Mouse (Mus musculus) forebrain, embryonic 11.5 days (tissue): ENCODE measurements at regions not wholly inside any gene's neighbourhood (a gene's known extent, or its start where the extent isn't known, plus 50 kb on each side); places are given as distances from the start of the nearest gene placed in this dataset.
A peak's percentile ranks its signal among the peaks of the same experiment; 100 is the strongest.
"Not testable (repeated sequence)": the region's sequence is repeated elsewhere in the genome, so short reads cannot be mapped to it uniquely, and the experiment has no call there.

ENCODE experiments used
- ATAC-seq: fragments of 200-750 bp; cut with Nextera tagmentation; replicated peaks from 2 replicates; pipeline ENCODE4 v1.8.0; 2017; ENCODE audit warnings: moderate TSS enrichment; ENCODE audit not compliant: low FRiP score
- DNase-seq: peaks from one replicate; pipeline ENCODE4 v3.0.0-alpha.2; 2017; ENCODE audit warnings: low spot score
- H3K27ac ChIP-seq: fragments of 300-500 bp; sonication (generic); 2 replicates; pipeline ENCODE4 v1.5.1; 2014; ENCODE audit warnings: low read depth, low read length
- H3K27me3 ChIP-seq: fragments of 300-500 bp; sonication (generic); 2 replicates; pipeline ENCODE4 v1.6.1; 2014; ENCODE audit warnings: mild to moderate bottlenecking, low read length, mixed read lengths; ENCODE audit not compliant: control insufficient read depth, insufficient read depth
- H3K36me3 ChIP-seq: fragments of 300-500 bp; sonication (generic); 2 replicates; pipeline ENCODE4 v1.6.1; 2014; ENCODE audit warnings: mild to moderate bottlenecking, low read length, moderate library complexity, mixed read lengths; ENCODE audit not compliant: control insufficient read depth, insufficient read depth
- H3K4me1 ChIP-seq: fragments of 300-500 bp; sonication (generic); replicated peaks from 2 replicates; pipeline ENCODE4 v1.6.1; 2014; ENCODE audit warnings: low read length, mixed read lengths; ENCODE audit not compliant: control insufficient read depth, insufficient read depth
- H3K4me2 ChIP-seq: fragments of 300-500 bp; sonication (generic); 2 replicates; pipeline ENCODE4 v1.6.1; 2014; ENCODE audit warnings: low read depth, mild to moderate bottlenecking, low read length, moderate library complexity, mixed read lengths; ENCODE audit not compliant: severe bottlenecking
- H3K4me3 ChIP-seq: fragments of 300-500 bp; sonication (generic); 2 replicates; pipeline ENCODE4 v1.5.1; 2014; ENCODE audit warnings: low read depth, low read length
- H3K9ac ChIP-seq: fragments of 300-500 bp; sonication (generic); 2 replicates; pipeline ENCODE4 v1.6.1; 2014; ENCODE audit warnings: low read length
- H3K9me3 ChIP-seq: fragments of 300-500 bp; sonication (generic); 2 replicates; pipeline ENCODE4 v1.6.1; 2016; ENCODE audit warnings: low read length, mixed read lengths; ENCODE audit not compliant: control insufficient read depth
- WGBS: fragments of 180-500 bp; shearing (Covaris S2); extraction: QIAGEN DNeasy Blood & Tissue Kit; methylation state at CpG from one replicate; pipeline ENCODE4 v1.1.7; 2014; 5-methylcytosine and 5-hydroxymethylcytosine counted together

DNA sequence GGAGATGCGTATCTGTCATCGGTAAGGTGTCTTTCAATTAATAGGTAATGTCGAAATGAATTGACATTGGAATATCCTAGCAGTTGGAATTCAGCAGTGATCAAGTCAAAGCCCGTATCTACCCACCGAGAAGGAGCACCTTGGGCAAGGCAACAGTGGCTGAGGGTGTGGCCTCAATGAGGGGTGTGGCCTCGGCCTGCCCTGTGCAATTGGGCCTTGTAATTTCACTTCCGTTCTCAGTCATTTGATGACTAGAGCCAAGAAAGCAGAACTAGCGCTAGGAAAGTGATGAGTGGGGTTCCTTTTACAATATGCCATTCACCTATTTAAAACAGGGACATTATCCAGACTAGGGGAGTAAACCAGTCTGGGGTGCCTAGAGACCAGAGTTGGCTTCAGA is 77.6 kb downstream of the Elovl4 start:
- Histone ChIP-seq H3K9me3 (no peaks in the 10 kb centered on the region), H3K9ac (no peak overlapping the region), H3K27me3 (no peaks in the 10 kb centered on the region), H3K4me3 (no peak overlapping the region), H3K4me1 (no peaks in the 10 kb centered on the region), H3K4me2 (no peak overlapping the region), H3K36me3 (no peaks in the 10 kb centered on the region), H3K27ac (no peak overlapping the region)
- no peak for ATAC-seq
- WGBS: 89% methylated on average over 8 of the region's 8 CpGs
- no peak for DNase-seq

DNA sequence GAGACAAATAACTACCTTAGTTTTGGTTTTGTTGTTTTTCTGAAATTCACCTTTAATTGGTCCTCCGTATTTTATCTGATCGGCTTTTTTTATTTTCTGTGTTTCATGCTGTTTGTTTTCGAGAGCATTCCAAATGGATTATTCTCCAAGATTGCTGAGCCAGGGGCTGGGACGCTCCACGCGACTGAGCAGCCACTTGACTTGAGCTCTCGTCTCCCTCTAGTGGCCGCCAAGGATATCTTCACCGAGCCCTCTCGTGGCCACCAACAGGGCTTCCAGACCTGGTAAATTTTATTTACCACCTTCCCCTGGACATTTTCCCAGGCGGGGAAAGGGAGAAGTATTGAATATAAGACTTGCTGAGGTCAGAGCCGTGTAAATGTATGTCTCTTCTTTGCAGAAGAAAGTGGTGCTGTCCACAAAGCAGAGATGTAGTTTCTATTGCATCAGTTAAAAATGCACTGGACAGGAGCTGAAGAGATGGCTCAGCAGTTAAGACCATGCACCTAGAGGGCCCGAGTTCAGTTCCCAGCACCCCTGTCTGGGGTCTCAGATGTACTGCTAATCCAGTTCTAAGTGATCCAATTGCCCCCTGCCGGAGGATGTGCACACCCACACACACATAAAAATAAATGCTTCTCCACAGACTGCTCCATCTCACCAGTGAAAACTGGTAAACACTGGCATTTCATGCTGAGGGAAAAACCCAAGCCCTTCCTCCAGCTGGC is 78.5 kb downstream of the Elovl4 start:
- Histone ChIP-seq H3K36me3 (no peaks in the 10 kb centered on the region), H3K27me3 (no peaks in the 10 kb centered on the region), H3K4me3 (peak overlapping the region; percentile 3; the same call in 1 of the 2 replicates), H3K4me1 (no peaks in the 10 kb centered on the region), H3K27ac (no peak overlapping the region), H3K4me2 (peak overlapping the region; percentile 43), H3K9me3 (no peaks in the 10 kb centered on the region), H3K9ac (no peak overlapping the region)
- ATAC-seq (peak; percentile 92), DNase-seq (peak; percentile 86)
- WGBS: 12% methylated on average over 14 of the region's 14 CpGs

GRCm38 (mm10) chr9:83726979-83727378 is 79.1 kb downstream of the Elovl4 start:
- ATAC-seq: no peak
- H3K4me2 ChIP-seq: peak overlapping the region; percentile 43
- no peak overlapping the region for H3K27ac ChIP-seq
- no peaks in the 10 kb centered on the region for H3K27me3 ChIP-seq
- no peak overlapping the region for H3K9ac ChIP-seq
- DNase-seq: no peak
- WGBS: 48% methylated on average over 16 of the region's 16 CpGs
- H3K4me3 ChIP-seq: peak overlapping the region; percentile 3; the same call in 1 of the 2 replicates
- no peaks in the 10 kb centered on the region for H3K9me3 ChIP-seq
- H3K4me1 ChIP-seq: no peaks in the 10 kb centered on the region
- H3K36me3 ChIP-seq: no peaks in the 10 kb centered on the region

DNA sequence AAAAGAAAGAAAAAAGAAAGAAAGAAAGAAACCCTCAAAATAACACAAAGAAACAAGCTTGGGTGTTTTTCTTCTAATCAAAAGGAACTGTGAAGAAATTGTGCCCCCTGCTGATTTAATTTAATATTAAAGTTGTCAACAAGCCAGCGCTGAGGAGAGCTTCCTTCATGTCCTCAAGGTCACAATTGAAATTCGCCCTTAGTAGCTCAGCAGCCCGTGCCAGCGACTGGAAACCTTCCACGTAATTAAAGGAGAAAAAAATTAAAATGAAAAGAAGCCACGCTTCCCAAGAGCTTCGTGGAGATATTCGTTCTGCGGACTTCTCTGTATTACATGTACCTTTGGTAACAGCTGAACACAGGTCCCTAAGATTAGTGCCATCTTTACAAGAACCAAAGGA is 80.0 kb downstream of the Elovl4 start:
- H3K9me3 ChIP-seq: no peaks in the 10 kb centered on the region
- H3K4me1 ChIP-seq: no peaks in the 10 kb centered on the region
- ATAC-seq (no peak), DNase-seq (no peak)
- no peak overlapping the region for H3K4me3 ChIP-seq
- no peaks in the 10 kb centered on the region for H3K27me3 ChIP-seq
- WGBS: 50% methylated on average over 9 of the region's 9 CpGs
- no peak overlapping the region for H3K4me2 ChIP-seq
- H3K9ac ChIP-seq: no peak overlapping the region
- H3K36me3 ChIP-seq: no peaks in the 10 kb centered on the region
- H3K27ac ChIP-seq: no peak overlapping the region

GRCm38 (mm10) chr9:83725545-83725944 is 80.5 kb downstream of the Elovl4 start:
- H3K9ac ChIP-seq: no peak overlapping the region
- H3K4me2 ChIP-seq: no peak overlapping the region
- ATAC-seq (no peak), DNase-seq (no peak)
- H3K9me3 ChIP-seq: no peaks in the 10 kb centered on the region
- no peaks in the 10 kb centered on the region for H3K4me1 ChIP-seq
- no peak overlapping the region for H3K4me3 ChIP-seq
- WGBS: 85% methylated on average over 8 of the region's 8 CpGs
- H3K27ac ChIP-seq: no peak overlapping the region
- no peaks in the 10 kb centered on the region for H3K27me3 ChIP-seq
- H3K36me3 ChIP-seq: no peaks in the 10 kb centered on the region

- H3K4me2 ChIP-seq: no peak overlapping the region
- no peak overlapping the region for H3K9ac ChIP-seq
- no peak for ATAC-seq
- WGBS: 72% methylated on average over 2 of the region's 2 CpGs
- no peaks in the 10 kb centered on the region for H3K4me1 ChIP-seq
- H3K27ac ChIP-seq: no peak overlapping the region
- H3K9me3 ChIP-seq: no peaks in the 10 kb centered on the region
- no peaks in the 10 kb centered on the region for H3K27me3 ChIP-seq
- no peak overlapping the region for H3K4me3 ChIP-seq
- no peak for DNase-seq
- H3K36me3 ChIP-seq: no peaks in the 10 kb centered on the region
Observed at GRCm38 (mm10) chr9:83720982-83721381, 85.1 kb downstream of the Elovl4 start.

DNA sequence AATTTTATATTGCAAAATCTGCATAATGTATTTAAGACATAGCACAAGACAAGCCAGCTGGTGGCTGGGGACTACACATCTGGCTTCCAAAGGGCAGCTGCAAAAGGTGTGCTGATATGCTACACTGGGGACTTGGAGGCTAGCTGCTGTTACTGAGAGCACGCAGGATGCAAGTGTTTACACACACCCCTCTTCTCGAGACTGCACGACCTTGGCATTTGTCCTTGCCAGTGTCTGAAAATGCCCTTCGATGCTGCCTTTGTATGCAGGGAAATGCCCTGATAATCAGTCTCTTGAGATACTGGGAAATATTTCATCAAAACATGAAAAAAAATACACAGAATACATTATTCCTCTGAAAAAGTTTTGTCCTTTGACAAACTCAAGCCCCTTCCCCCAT is 86.3 kb downstream of the Elovl4 start:
- no peak overlapping the region for H3K4me2 ChIP-seq
- no peak overlapping the region for H3K4me3 ChIP-seq
- no peaks in the 10 kb centered on the region for H3K27me3 ChIP-seq
- DNase-seq: no peak
- ATAC-seq: no peak
- H3K9ac ChIP-seq: no peak overlapping the region
- no peaks in the 10 kb centered on the region for H3K4me1 ChIP-seq
- no peaks in the 10 kb centered on the region for H3K36me3 ChIP-seq
- H3K9me3 ChIP-seq: no peaks in the 10 kb centered on the region
- no peak overlapping the region for H3K27ac ChIP-seq
- 82% methylated on average over 4 of the region's 4 CpGs for WGBS

- not testable (repeated sequence) for H3K4me1 ChIP-seq, H3K4me3 ChIP-seq, DNase-seq, H3K36me3 ChIP-seq, H3K4me2 ChIP-seq, H3K9me3 ChIP-seq, H3K9ac ChIP-seq, H3K27ac ChIP-seq, ATAC-seq, H3K27me3 ChIP-seq
- WGBS: 93% methylated on average over 2 of the region's 2 CpGs
Observed at GRCm38 (mm10) chr9:83718084-83718483, 88.0 kb downstream of the Elovl4 start.

DNA sequence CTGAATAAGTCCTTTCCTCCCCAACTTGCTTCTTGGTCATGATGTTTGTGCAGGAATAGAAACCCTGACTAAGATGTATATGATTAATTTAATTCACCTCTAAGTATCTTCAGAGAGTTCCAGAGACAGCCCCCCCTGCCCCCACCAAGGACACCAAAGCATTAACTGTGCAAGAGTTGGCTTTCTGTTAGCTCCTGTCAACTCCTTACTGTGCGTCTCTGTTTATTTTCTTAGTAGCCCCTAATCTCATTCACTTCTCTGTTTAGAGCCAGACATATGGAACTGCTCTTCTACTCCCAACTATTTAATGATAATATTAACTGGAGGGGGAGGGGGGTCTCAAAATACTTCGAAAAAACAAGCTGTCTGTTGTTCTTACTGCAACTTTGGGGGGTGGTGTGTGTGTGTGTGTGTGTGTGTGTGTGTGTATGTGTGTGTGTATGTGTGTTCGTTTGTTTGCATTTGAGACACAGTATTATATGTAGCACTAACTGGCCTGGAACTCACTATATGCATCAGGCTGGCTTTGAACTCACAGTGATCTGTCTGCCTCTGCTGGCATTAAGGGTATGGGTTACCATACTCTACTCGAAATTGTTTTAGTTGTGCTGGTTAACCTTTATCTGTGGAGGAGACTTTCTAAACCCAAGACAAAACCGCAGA is 89.8 kb downstream of the Elovl4 start:
- no peaks in the 10 kb centered on the region for H3K36me3 ChIP-seq
- no peak for DNase-seq
- no peak overlapping the region for H3K4me2 ChIP-seq
- no peak for ATAC-seq
- no peaks in the 10 kb centered on the region for H3K27me3 ChIP-seq
- no peak overlapping the region for H3K4me3 ChIP-seq
- 72% methylated on average over 5 of the region's 5 CpGs for whole genome bisulfite sequencing
- H3K27ac ChIP-seq: no peak overlapping the region
- no peak overlapping the region for H3K9ac ChIP-seq
- no peaks in the 10 kb centered on the region for H3K4me1 ChIP-seq
- no peaks in the 10 kb centered on the region for H3K9me3 ChIP-seq
